Mouse (Mus musculus) embryonic facial prominence, embryonic 15.5 days (tissue): ENCODE measurements around the gene P2ry6. TPM values are rescaled to one million over a fixed set of nuclear protein-coding genes. Genes with fewer than 3 reads are reported as not detected.

Experiments
- ATAC-seq: fragments of 200-750 bp; cut with Nextera tagmentation; 2 replicates; pipeline ENCODE4 v1.8.0; 2017; ENCODE audit warnings: low read depth, moderate TSS enrichment; ENCODE audit not compliant: insufficient number of reproducible peaks, low FRiP score, low TSS enrichment
- H3K27ac ChIP-seq: fragments of 300-500 bp; sonication (generic); replicated peaks from 2 replicates; pipeline ENCODE4 v1.5.1; 2015; ENCODE audit warnings: mild to moderate bottlenecking, inconsistent platforms
- H3K27me3 ChIP-seq: fragments of 300-500 bp; sonication (generic); 2 replicates; pipeline ENCODE4 v1.6.1; 2015; ENCODE audit warnings: inconsistent platforms
- H3K36me3 ChIP-seq: fragments of 300-500 bp; sonication (generic); 2 replicates; pipeline ENCODE4 v1.6.1; 2015; ENCODE audit warnings: mild to moderate bottlenecking, inconsistent platforms
- H3K4me1 ChIP-seq: fragments of 300-500 bp; sonication (generic); 2 replicates; pipeline ENCODE4 v1.6.1; 2015; ENCODE audit warnings: inconsistent platforms
- H3K4me2 ChIP-seq: fragments of 300-500 bp; sonication (generic); replicated peaks from 2 replicates; pipeline ENCODE4 v1.6.1; 2015; ENCODE audit warnings: mild to moderate bottlenecking, inconsistent platforms
- H3K4me3 ChIP-seq: fragments of 300-500 bp; sonication (generic); replicated peaks from 2 replicates; pipeline ENCODE4 v1.5.1; 2015; ENCODE audit warnings: mild to moderate bottlenecking, inconsistent platforms
- H3K9ac ChIP-seq: fragments of 300-500 bp; sonication (generic); 2 replicates; pipeline ENCODE4 v1.6.1; 2015; ENCODE audit warnings: inconsistent platforms
- H3K9me3 ChIP-seq: fragments of 300-500 bp; sonication (generic); replicated peaks from 2 replicates; pipeline ENCODE4 v1.6.1; 2016; ENCODE audit warnings: inconsistent platforms
- WGBS: fragments of 180-500 bp; shearing (Covaris S2); methylation state at CpG from one replicate; pipeline ENCODE4 v1.1.7; 2015; 5-methylcytosine and 5-hydroxymethylcytosine counted together
- polyA plus RNA-seq: library from polyadenylated mRNA; unstranded; fragments of >200 nt; fragmentation: Nextera tagmentation; extraction: Ambion mirVana; gene quantifications from 2 replicates; pipeline ENCODE4 v1.2.1, GENCODE M21; 2015

P2ry6 gene
- polyA plus RNA-seq, result 7.8 and 8.6 TPM in 2 replicates

DNA sequence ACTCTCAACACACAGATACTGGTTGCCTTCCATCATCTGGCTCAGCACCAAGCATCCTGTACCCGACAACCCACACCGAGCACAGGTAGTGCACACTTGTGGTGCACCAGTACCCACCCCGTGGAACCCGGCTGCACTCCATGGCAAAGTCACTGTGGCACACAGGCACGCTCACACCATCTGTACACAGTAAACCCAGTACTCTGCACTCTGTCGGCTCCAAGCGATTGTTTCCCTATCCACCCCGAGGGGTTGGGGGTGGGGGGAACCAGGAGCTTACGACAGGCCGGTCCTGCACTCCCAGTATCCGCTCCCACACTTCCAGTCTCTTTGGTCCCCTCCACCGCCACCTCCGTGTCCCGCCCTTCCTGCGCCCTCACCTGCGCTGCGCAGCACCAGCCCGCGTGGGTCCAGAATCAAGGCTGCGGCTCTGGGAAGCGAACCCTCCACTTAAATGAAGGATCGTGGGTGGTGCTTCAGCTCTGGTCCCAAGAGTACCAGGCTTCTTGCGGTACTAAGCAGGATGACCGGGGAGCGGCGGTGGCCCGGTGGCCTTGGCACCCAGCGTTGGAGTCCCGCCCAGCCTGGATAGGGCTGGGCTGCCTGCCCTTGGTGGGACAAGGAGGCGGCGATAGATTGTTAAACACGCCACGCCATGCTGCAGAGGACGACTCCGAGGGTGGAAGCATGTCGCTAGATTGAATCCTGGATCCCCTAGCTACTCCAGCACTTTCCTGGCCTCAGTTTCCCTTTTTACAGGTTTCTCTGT is at the start of gene P2ry6:
P2ry6 (minus strand) TSS at position 515 of the 769 bp plus-strand sequence.
- Histone ChIP-seq H3K27ac (no peak within 1 kb of the TSS), H3K36me3 (no peaks in the 10 kb centered on the region), H3K9me3 (no peaks in the 10 kb centered on the region), H3K27me3 (peaks cover 33% of the 10 kb centered on the region), H3K4me2 (peak within 1 kb of the TSS; percentile 56), H3K4me1 (peaks cover 14% of the 10 kb centered on the region), H3K9ac (peak within 1 kb of the TSS; percentile 28; the same call in 1 of the 2 replicates), H3K4me3 (peak within 1 kb of the TSS; percentile 37)
- 3% methylated on average over 36 of the region's 36 CpGs for WGBS
- no peak for ATAC-seq

DNA sequence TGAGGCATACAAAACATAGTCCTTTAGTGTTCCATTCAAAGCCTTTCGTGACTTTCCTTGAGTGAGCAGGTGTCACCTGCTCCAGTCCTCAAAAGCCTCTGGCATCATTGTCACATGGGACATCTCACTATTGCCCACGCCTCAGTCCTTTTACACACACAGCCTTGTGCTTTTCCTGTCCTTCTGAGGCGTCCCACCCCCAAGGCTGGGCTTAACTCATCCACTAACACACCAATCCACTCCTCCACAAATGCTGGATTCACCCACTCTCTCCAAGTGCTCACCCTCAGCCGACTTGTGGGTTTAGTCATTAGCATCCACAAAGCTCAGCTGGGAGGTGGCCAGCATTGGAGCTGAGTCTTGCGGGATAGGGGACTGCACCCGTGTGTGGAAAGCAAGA is 43.0 kb upstream of the P2ry6 start:
- peaks cover 28% of the 10 kb centered on the region for H3K4me1 ChIP-seq
- no peaks in the 10 kb centered on the region for H3K36me3 ChIP-seq
- ATAC-seq, result no peak
- H3K27ac ChIP-seq, result no peak overlapping the region
- H3K4me2 ChIP-seq, result no peak overlapping the region
- no peak overlapping the region for H3K4me3 ChIP-seq
- H3K9ac ChIP-seq, result no peak overlapping the region
- peaks cover 11% of the 10 kb centered on the region for H3K27me3 ChIP-seq
- 46% methylated on average over 6 of the region's 6 CpGs for WGBS
- no peaks in the 10 kb centered on the region for H3K9me3 ChIP-seq

DNA sequence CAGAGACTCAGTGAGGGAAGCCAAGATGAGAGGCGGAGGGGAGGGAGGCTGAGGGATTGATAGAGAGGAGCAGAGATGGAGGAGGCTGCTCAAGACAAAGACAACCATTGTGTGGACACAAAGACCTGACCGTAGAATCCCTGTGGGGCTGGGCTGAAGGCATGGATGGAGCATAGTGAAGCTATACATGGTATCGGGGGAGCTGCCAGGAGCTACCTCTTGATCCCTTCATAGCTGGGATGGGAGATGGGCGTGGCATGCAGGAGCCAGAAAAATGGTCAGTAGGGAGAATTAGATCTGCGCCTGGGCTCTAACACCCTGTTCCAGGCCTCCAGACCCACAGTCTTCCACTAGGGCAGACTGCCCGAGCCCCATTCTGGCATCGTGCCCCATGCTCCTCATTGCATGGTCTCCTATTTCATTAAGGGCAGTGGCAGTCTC is 42.6 kb upstream of the P2ry6 start:
- Histone ChIP-seq H3K27me3 (peaks cover 16% of the 10 kb centered on the region), H3K4me1 (peaks cover 33% of the 10 kb centered on the region), H3K9ac (no peak overlapping the region), H3K36me3 (no peaks in the 10 kb centered on the region), H3K9me3 (no peaks in the 10 kb centered on the region), H3K4me3 (no peak overlapping the region), H3K27ac (no peak overlapping the region), H3K4me2 (no peak overlapping the region)
- 41% methylated on average over 7 of the region's 7 CpGs for WGBS
- ATAC-seq, result no peak

DNA sequence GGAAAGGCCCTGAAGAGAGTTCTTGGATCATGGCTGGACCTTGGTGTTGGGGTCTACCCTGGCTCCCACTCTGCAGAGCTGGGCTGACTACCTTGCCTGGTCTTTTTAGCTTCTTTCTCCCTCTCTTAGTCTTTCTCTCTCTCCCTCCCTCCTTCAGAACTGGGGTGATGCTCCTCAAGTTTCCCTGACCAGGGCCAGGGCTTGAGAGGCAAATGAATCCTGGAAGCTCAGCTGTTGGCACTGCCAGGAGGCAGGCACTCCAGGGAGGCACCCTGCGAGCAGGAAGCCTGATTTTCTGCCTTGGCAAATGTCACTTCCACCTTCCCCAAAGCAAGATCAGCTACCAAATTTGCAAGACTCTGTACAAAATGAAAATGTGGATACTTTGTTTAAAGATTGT is 40.5 kb upstream of the P2ry6 start:
- Histone ChIP-seq H3K27ac (no peak overlapping the region), H3K9ac (no peak overlapping the region), H3K9me3 (no peaks in the 10 kb centered on the region), H3K4me3 (no peak overlapping the region), H3K4me2 (no peak overlapping the region), H3K4me1 (peaks cover 46% of the 10 kb centered on the region), H3K27me3 (peaks cover 31% of the 10 kb centered on the region), H3K36me3 (no peaks in the 10 kb centered on the region)
- 47% methylated on average over 1 of the region's 1 CpGs for WGBS
- no peak for ATAC-seq

DNA sequence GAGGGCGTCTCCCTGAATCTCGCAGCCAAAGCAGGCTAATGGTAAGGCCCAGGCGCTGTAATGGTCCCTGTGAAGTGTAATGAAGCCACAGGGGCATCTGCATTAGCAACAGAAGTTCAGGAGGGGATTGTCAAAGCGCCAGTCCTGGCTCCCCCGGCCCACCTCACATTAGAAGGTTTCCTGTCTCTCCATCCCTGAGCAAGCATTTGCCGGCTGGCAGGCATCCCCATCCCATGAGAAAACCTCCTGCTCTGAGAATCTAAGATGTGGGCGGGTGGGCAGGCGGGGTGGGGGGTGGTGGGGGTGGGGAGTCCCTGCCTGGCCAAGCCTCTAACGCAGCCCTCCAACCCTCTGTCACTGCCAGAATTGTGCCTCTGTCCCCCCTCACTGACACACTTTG is 39.6 kb upstream of the P2ry6 start:
- WGBS, result 24% methylated on average over 9 of the region's 9 CpGs
- H3K4me3 ChIP-seq, result no peak overlapping the region
- H3K27me3 ChIP-seq, result peaks cover 34% of the 10 kb centered on the region
- H3K27ac ChIP-seq, result no peak overlapping the region
- H3K4me1 ChIP-seq, result peaks cover 46% of the 10 kb centered on the region
- ATAC-seq, result no peak
- no peaks in the 10 kb centered on the region for H3K36me3 ChIP-seq
- no peak overlapping the region for H3K4me2 ChIP-seq
- no peak overlapping the region for H3K9ac ChIP-seq
- no peaks in the 10 kb centered on the region for H3K9me3 ChIP-seq

DNA sequence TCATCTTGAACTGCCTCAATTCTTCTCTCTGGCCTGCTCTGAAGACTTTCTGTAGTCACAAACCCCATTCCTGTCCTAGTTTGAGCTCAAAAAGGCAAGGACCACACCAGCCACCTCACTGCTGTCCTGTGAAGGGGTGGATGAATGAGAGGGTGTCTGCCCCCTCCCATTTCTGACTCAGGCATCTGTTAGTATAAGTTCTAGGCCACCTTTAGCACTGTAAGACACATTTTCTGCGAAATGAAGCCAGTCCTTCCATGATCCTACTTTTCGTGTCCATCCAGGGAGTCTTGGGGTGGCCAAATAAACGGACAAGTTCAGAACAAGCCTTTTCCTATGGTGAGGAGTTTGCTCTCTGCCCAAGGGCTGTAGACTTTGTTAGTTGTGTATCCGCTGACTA is 38.1 kb upstream of the P2ry6 start, which contains the start of gene P2ry2:
P2ry2 (minus strand) TSS at position 326 of the 400 bp plus-strand sequence.
- 65% methylated on average over 4 of the region's 4 CpGs for WGBS
- Histone ChIP-seq H3K27me3 (peaks cover 34% of the 10 kb centered on the region), H3K4me3 (peak within 1 kb of the TSS; percentile 56), H3K9ac (peak within 1 kb of the TSS; percentile 23; the same call in 1 of the 2 replicates), H3K9me3 (no peaks in the 10 kb centered on the region), H3K4me2 (peak within 1 kb of the TSS; percentile 96), H3K27ac (0 out of 2 replicates have a peak within 1 kb of the TSS, but pooled peaks have one; percentile 1), H3K4me1 (peaks cover 43% of the 10 kb centered on the region), H3K36me3 (no peaks in the 10 kb centered on the region)
- ATAC-seq, result no peak

DNA sequence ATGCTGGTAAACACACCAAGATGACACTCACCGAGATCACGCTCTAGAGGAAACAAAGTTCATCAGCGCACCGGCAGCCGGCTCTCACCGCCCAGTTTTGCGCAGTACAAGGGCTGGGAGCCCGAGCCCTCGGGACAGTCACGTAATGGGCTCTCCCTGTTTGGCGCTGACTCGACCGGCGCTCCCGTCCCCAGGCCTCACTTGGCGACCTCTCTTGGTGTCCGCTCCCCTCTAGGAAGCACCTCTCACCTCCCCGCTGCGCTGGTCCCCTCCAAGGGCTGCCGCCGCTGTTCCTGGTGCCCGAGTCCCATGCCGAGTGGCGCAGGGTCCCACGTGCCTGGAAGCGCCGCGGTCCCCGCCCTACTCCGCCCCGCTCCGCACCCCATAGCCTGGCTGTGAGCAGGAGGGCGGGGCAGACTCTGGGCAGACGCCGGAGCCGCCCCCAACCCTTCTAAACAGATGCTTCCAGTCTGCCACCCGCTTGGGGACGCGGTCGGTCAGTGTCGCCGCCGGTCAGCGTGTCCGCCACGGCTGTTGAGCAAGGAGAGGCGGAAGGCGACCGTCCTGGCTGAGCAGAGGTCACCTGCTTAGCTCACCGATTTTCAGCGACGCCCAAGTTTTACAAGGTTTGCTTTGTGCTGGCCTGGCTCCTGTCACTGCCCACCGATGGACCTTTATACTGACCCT is 37.4 kb upstream of the P2ry6 start:
- H3K4me3 ChIP-seq, result peak overlapping the region; percentile 56
- H3K27me3 ChIP-seq, result peaks cover 34% of the 10 kb centered on the region
- peaks cover 35% of the 10 kb centered on the region for H3K4me1 ChIP-seq
- under 1% methylated on average over 53 of the region's 53 CpGs for WGBS
- peak overlapping the region; percentile 23; the same call in 1 of the 2 replicates for H3K9ac ChIP-seq
- H3K27ac ChIP-seq, result 0 out of 2 replicates have a peak overlapping the region, but pooled peaks have one; percentile 1
- no peaks in the 10 kb centered on the region for H3K9me3 ChIP-seq
- peak overlapping the region; percentile 96 for H3K4me2 ChIP-seq
- peak; percentile 86 for ATAC-seq
- no peaks in the 10 kb centered on the region for H3K36me3 ChIP-seq

DNA sequence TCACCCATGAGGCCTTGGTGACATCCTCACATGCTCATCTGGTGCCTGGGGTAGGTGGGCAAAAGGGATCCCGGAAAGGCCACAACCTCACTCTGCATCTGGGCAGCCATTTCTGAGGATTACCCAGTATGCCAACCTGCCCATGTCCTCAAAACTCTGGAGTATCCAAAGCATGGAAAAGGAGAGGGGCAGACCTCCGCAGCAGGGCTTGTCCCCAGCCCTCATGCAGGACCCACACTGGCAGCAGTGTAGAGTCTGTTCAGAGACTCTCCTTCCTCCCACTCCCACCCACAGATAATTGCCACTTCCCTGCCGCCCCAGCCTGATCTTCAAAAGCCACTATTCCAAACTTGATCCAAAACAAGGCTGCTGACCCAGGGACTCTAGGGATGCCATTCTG is 36.3 kb upstream of the P2ry6 start:
- Histone ChIP-seq H3K9me3 (no peaks in the 10 kb centered on the region), H3K27me3 (peaks cover 37% of the 10 kb centered on the region), H3K4me1 (peaks cover 34% of the 10 kb centered on the region), H3K4me2 (no peak overlapping the region), H3K27ac (no peak overlapping the region), H3K4me3 (no peak overlapping the region), H3K36me3 (no peaks in the 10 kb centered on the region), H3K9ac (no peak overlapping the region)
- no peak for ATAC-seq
- 63% methylated on average over 3 of the region's 3 CpGs for WGBS

DNA sequence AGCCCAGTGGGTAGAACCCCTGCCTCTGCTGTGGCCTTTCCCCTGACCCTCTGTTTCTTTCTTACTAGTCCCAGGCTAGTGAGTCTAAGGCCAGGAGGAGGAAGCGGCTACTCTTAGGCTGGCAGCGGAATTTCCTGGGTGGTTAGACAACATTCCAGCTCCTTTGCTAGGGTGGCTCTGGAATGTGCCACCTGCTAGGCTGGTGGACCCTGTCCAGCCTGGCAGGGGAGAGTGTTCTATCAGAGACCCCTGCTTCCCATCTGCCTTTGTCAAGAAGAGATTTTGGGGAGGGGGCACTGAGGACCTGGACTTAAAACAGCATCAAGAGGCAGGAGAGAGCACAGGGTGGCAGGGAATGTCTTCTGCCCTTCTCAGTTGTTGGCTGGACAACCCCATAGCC is 31.8 kb upstream of the P2ry6 start:
- Histone ChIP-seq H3K27me3 (peaks cover 14% of the 10 kb centered on the region), H3K27ac (no peak overlapping the region), H3K9me3 (no peaks in the 10 kb centered on the region), H3K9ac (no peak overlapping the region), H3K36me3 (no peaks in the 10 kb centered on the region), H3K4me2 (no peak overlapping the region), H3K4me3 (no peak overlapping the region), H3K4me1 (peaks cover 25% of the 10 kb centered on the region)
- WGBS, result 75% methylated on average over 2 of the region's 2 CpGs
- no peak for ATAC-seq

DNA sequence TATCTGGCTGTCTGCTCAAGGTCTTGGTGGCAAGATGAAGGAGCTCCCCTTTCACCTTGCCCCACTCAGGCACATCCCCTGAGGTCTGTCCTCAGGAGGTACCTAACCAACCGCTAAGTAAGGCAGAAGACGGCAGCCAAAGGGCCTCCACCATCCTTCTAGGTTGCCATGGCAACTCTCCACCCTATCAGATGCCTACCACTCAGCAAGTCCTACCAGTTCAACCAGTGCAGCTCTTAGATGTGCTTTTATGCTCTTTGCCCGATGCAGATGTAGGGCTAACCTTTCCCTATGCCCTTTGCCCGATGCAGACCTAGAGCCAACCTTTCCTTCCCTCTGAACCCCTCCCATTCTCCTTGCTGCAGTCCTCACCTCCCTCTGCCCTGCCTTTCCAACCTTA is 30.7 kb upstream of the P2ry6 start:
- no peak for ATAC-seq
- no peaks in the 10 kb centered on the region for H3K9me3 ChIP-seq
- H3K9ac ChIP-seq, result no peak overlapping the region
- H3K4me1 ChIP-seq, result peaks cover 20% of the 10 kb centered on the region
- WGBS, result 54% methylated on average over 4 of the region's 4 CpGs
- H3K36me3 ChIP-seq, result no peaks in the 10 kb centered on the region
- no peak overlapping the region for H3K27ac ChIP-seq
- no peak overlapping the region for H3K4me3 ChIP-seq
- peaks cover 7% of the 10 kb centered on the region for H3K27me3 ChIP-seq
- H3K4me2 ChIP-seq, result no peak overlapping the region
